Mouse (Mus musculus): Measurements from ENCODE around the gene Atp2b2. TPM values are rescaled to one million over a fixed set of nuclear protein-coding genes. Genes with fewer than 3 reads are reported as not detected.

Gene Atp2b2
- polyA plus RNA-seq, 1 experiment, result not detected

- Histone ChIP-seq H3K27ac (ENCODE audit: insufficient read depth, low read depth, low read length) (no peak overlapping the region), H3K4me3 (ENCODE audit: insufficient read depth, low read length) (no peak overlapping the region), H3K4me1 (ENCODE audit: control insufficient read depth, insufficient read depth, low read length) (no peaks in the 10 kb centered on the region)
- TF ChIP-seq POLR2A (IDR thresholded peaks at IDR 0.05; ENCODE audit: borderline replicate concordance, low read depth, low read length) (no peak), CTCF (IDR thresholded peaks at IDR 0.05; ENCODE audit: low read depth, low read length) (no peak)
Measured at GRCm38 (mm10) chr6:113958714-113959113, 83.7 kb downstream of the Atp2b2 start.

- Histone ChIP-seq H3K27ac (ENCODE audit: insufficient read depth, low read depth, low read length) (no peak overlapping the region), H3K4me3 (ENCODE audit: insufficient read depth, low read length) (no peak overlapping the region), H3K4me1 (ENCODE audit: control insufficient read depth, insufficient read depth, low read length) (no peaks in the 10 kb centered on the region)
- TF ChIP-seq POLR2A (IDR thresholded peaks at IDR 0.05; ENCODE audit: borderline replicate concordance, low read depth, low read length) (no peak), CTCF (IDR thresholded peaks at IDR 0.05; ENCODE audit: low read depth, low read length) (no peak)
Measured at GRCm38 (mm10) chr6:113958003-113958402, 84.4 kb downstream of the Atp2b2 start.

GRCm38 (mm10) chr6:113957232-113957940 is 85.0 kb downstream of the Atp2b2 start:
- H3K27ac ChIP-seq (ENCODE audit: insufficient read depth, low read depth, low read length), result no peak overlapping the region
- H3K4me1 ChIP-seq (ENCODE audit: control insufficient read depth, insufficient read depth, low read length), result no peaks in the 10 kb centered on the region
- no peak overlapping the region for H3K4me3 ChIP-seq (ENCODE audit: insufficient read depth, low read length)
- TF ChIP-seq POLR2A (IDR thresholded peaks at IDR 0.05; ENCODE audit: borderline replicate concordance, low read depth, low read length) (no peak), CTCF (IDR thresholded peaks at IDR 0.05; ENCODE audit: low read depth, low read length) (no peak)

GRCm38 (mm10) chr6:113947515-113947914 is 94.9 kb downstream of the Atp2b2 start:
- no peak overlapping the region for H3K4me3 ChIP-seq (ENCODE audit: insufficient read depth, low read length)
- no peaks in the 10 kb centered on the region for H3K4me1 ChIP-seq (ENCODE audit: control insufficient read depth, insufficient read depth, low read length)
- TF ChIP-seq POLR2A (IDR thresholded peaks at IDR 0.05; ENCODE audit: borderline replicate concordance, low read depth, low read length) (no peak), CTCF (IDR thresholded peaks at IDR 0.05; ENCODE audit: low read depth, low read length) (no peak)
- H3K27ac ChIP-seq (ENCODE audit: insufficient read depth, low read depth, low read length), result no peak overlapping the region

- no peak overlapping the region for H3K27ac ChIP-seq (ENCODE audit: insufficient read depth, low read depth, low read length)
- H3K4me3 ChIP-seq (ENCODE audit: insufficient read depth, low read length), result no peak overlapping the region
- TF ChIP-seq POLR2A (IDR thresholded peaks at IDR 0.05; ENCODE audit: borderline replicate concordance, low read depth, low read length), result no peak
- TF ChIP-seq CTCF (IDR thresholded peaks at IDR 0.05; ENCODE audit: low read depth, low read length), result no peak
- peaks cover 4% of the 10 kb centered on the region; the same call in 1 of the 2 replicates for H3K4me1 ChIP-seq (ENCODE audit: control insufficient read depth, insufficient read depth, low read length)
Measured at GRCm38 (mm10) chr6:113942355-113942754, 100.1 kb downstream of the Atp2b2 start.

GRCm38 (mm10) chr6:113941324-113941723 is 101.1 kb downstream of the Atp2b2 start:
- no peak for TF ChIP-seq CTCF (IDR thresholded peaks at IDR 0.05; ENCODE audit: low read depth, low read length)
- no peak for TF ChIP-seq POLR2A (IDR thresholded peaks at IDR 0.05; ENCODE audit: borderline replicate concordance, low read depth, low read length)
- no peak overlapping the region for H3K4me3 ChIP-seq (ENCODE audit: insufficient read depth, low read length)
- no peak overlapping the region for H3K27ac ChIP-seq (ENCODE audit: insufficient read depth, low read depth, low read length)
- H3K4me1 ChIP-seq (ENCODE audit: control insufficient read depth, insufficient read depth, low read length), result peaks cover 7% of the 10 kb centered on the region; the same call in 1 of the 2 replicates

- Histone ChIP-seq H3K4me3 (ENCODE audit: insufficient read depth, low read length) (no peak overlapping the region), H3K4me1 (ENCODE audit: control insufficient read depth, insufficient read depth, low read length) (peaks cover 18% of the 10 kb centered on the region; the same call in 1 of the 2 replicates), H3K27ac (ENCODE audit: insufficient read depth, low read depth, low read length) (no peak overlapping the region)
- no peak for TF ChIP-seq POLR2A (IDR thresholded peaks at IDR 0.05; ENCODE audit: borderline replicate concordance, low read depth, low read length)
Measured at GRCm38 (mm10) chr6:113939442-113939841, 103.0 kb downstream of the Atp2b2 start.

- TF ChIP-seq POLR2A (IDR thresholded peaks at IDR 0.05; ENCODE audit: borderline replicate concordance, low read depth, low read length) (no peak), CTCF (IDR thresholded peaks at IDR 0.05; ENCODE audit: low read depth, low read length) (no peak)
- Histone ChIP-seq H3K4me1 (ENCODE audit: control insufficient read depth, insufficient read depth, low read length) (peaks cover 18% of the 10 kb centered on the region; the same call in 1 of the 2 replicates), H3K27ac (ENCODE audit: insufficient read depth, low read depth, low read length) (no peak overlapping the region), H3K4me3 (ENCODE audit: insufficient read depth, low read length) (no peak overlapping the region)
Measured at GRCm38 (mm10) chr6:113936811-113937508, 105.5 kb downstream of the Atp2b2 start.

- TF ChIP-seq CTCF (IDR thresholded peaks at IDR 0.05; ENCODE audit: low read depth, low read length) (no peak), POLR2A (IDR thresholded peaks at IDR 0.05; ENCODE audit: borderline replicate concordance, low read depth, low read length) (no peak)
- no peak overlapping the region for H3K4me3 ChIP-seq (ENCODE audit: insufficient read depth, low read length)
- H3K4me1 ChIP-seq (ENCODE audit: control insufficient read depth, insufficient read depth, low read length), result peaks cover 18% of the 10 kb centered on the region; the same call in 1 of the 2 replicates
- no peak overlapping the region for H3K27ac ChIP-seq (ENCODE audit: insufficient read depth, low read depth, low read length)
Measured at GRCm38 (mm10) chr6:113936111-113936510, 106.3 kb downstream of the Atp2b2 start.

- H3K4me1 ChIP-seq (ENCODE audit: control insufficient read depth, insufficient read depth, low read length), result peaks cover 14% of the 10 kb centered on the region; the same call in 1 of the 2 replicates
- no peak overlapping the region for H3K4me3 ChIP-seq (ENCODE audit: insufficient read depth, low read length)
- no peak overlapping the region for H3K27ac ChIP-seq (ENCODE audit: insufficient read depth, low read depth, low read length)
- TF ChIP-seq CTCF (IDR thresholded peaks at IDR 0.05; ENCODE audit: low read depth, low read length) (no peak), POLR2A (IDR thresholded peaks at IDR 0.05; ENCODE audit: borderline replicate concordance, low read depth, low read length) (no peak)
Measured at GRCm38 (mm10) chr6:113934692-113935091, 107.7 kb downstream of the Atp2b2 start.

Measured in bone marrow macrophage, adult 2 months (primary cell).